Mouse (Mus musculus): Measurements from ENCODE around the gene Pcnx2. TPM values are rescaled to one million over a fixed set of nuclear protein-coding genes. Genes with fewer than 3 reads are reported as not detected.

Gene Pcnx2
- polyA plus RNA-seq, 1 experiment: 54.4 TPM

GRCm38 (mm10) chr8:125919560-125919959, 21.4 kb upstream of the Pcnx2 start:
- no peaks in the 10 kb centered on the region for H3K4me1 ChIP-seq (ENCODE audit: control insufficient read depth, insufficient read depth, low read length)
- no peak overlapping the region for H3K4me3 ChIP-seq (ENCODE audit: insufficient read depth, low read length)
- TF ChIP-seq CTCF (IDR thresholded peaks at IDR 0.05; ENCODE audit: extremely low read depth, insufficient read depth, low read length): no peak
- no peak for TF ChIP-seq POLR2A (IDR thresholded peaks at IDR 0.05; ENCODE audit: extremely low read depth, insufficient read depth, low read length)
- H3K27ac ChIP-seq (ENCODE audit: insufficient read depth, low read length): no peak overlapping the region

GRCm38 (mm10) chr8:125918719-125919118, 20.6 kb upstream of the Pcnx2 start:
- Histone ChIP-seq H3K4me3 (ENCODE audit: insufficient read depth, low read length) (no peak overlapping the region), H3K4me1 (ENCODE audit: control insufficient read depth, insufficient read depth, low read length) (no peaks in the 10 kb centered on the region), H3K27ac (ENCODE audit: insufficient read depth, low read length) (no peak overlapping the region)
- TF ChIP-seq POLR2A (IDR thresholded peaks at IDR 0.05; ENCODE audit: extremely low read depth, insufficient read depth, low read length) (no peak), CTCF (IDR thresholded peaks at IDR 0.05; ENCODE audit: extremely low read depth, insufficient read depth, low read length) (no peak)

- Histone ChIP-seq H3K4me1 (ENCODE audit: control insufficient read depth, insufficient read depth, low read length) (no peaks in the 10 kb centered on the region), H3K27ac (ENCODE audit: insufficient read depth, low read length) (no peak overlapping the region), H3K4me3 (ENCODE audit: insufficient read depth, low read length) (no peak overlapping the region)
- TF ChIP-seq POLR2A (IDR thresholded peaks at IDR 0.05; ENCODE audit: extremely low read depth, insufficient read depth, low read length) (no peak), CTCF (IDR thresholded peaks at IDR 0.05; ENCODE audit: extremely low read depth, insufficient read depth, low read length) (no peak)
Measured at GRCm38 (mm10) chr8:125917013-125917412, 18.9 kb upstream of the Pcnx2 start.

- TF ChIP-seq CTCF (IDR thresholded peaks at IDR 0.05; ENCODE audit: extremely low read depth, insufficient read depth, low read length) (no peak), POLR2A (IDR thresholded peaks at IDR 0.05; ENCODE audit: extremely low read depth, insufficient read depth, low read length) (no peak)
- Histone ChIP-seq H3K4me3 (ENCODE audit: insufficient read depth, low read length) (no peak overlapping the region), H3K27ac (ENCODE audit: insufficient read depth, low read length) (no peak overlapping the region), H3K4me1 (ENCODE audit: control insufficient read depth, insufficient read depth, low read length) (no peaks in the 10 kb centered on the region)
Measured at GRCm38 (mm10) chr8:125914386-125914785, 16.3 kb upstream of the Pcnx2 start.

- no peak overlapping the region for H3K4me3 ChIP-seq (ENCODE audit: insufficient read depth, low read length)
- no peak overlapping the region for H3K27ac ChIP-seq (ENCODE audit: insufficient read depth, low read length)
- TF ChIP-seq CTCF (IDR thresholded peaks at IDR 0.05; ENCODE audit: extremely low read depth, insufficient read depth, low read length) (no peak), POLR2A (IDR thresholded peaks at IDR 0.05; ENCODE audit: extremely low read depth, insufficient read depth, low read length) (no peak)
- H3K4me1 ChIP-seq (ENCODE audit: control insufficient read depth, insufficient read depth, low read length): no peaks in the 10 kb centered on the region
Measured at GRCm38 (mm10) chr8:125913206-125913605, 15.1 kb upstream of the Pcnx2 start.

GRCm38 (mm10) chr8:125911229-125911580, 13.1 kb upstream of the Pcnx2 start:
- TF ChIP-seq POLR2A (IDR thresholded peaks at IDR 0.05; ENCODE audit: extremely low read depth, insufficient read depth, low read length): no peak
- TF ChIP-seq CTCF (IDR thresholded peaks at IDR 0.05; ENCODE audit: extremely low read depth, insufficient read depth, low read length): no peak

GRCm38 (mm10) chr8:125910365-125911228, 12.5 kb upstream of the Pcnx2 start, which contains the start of gene Map3k21:
Gene Map3k21, plus strand, starts transcription at chr8:125910450.
- H3K4me1 ChIP-seq (ENCODE audit: control insufficient read depth, insufficient read depth, low read length): no peaks in the 10 kb centered on the region
- TF ChIP-seq POLR2A (IDR thresholded peaks at IDR 0.05; ENCODE audit: extremely low read depth, insufficient read depth, low read length) (no peak), CTCF (IDR thresholded peaks at IDR 0.05; ENCODE audit: extremely low read depth, insufficient read depth, low read length) (no peak)
- H3K4me3 ChIP-seq (ENCODE audit: insufficient read depth, low read length): peak within 1 kb of the TSS; percentile 75
- no peak within 1 kb of the TSS for H3K27ac ChIP-seq (ENCODE audit: insufficient read depth, low read length)

More at GRCm38 (mm10) chr8:125911229-125911580, 13.1 kb upstream of the Pcnx2 start:
- no peak overlapping the region for H3K27ac ChIP-seq (ENCODE audit: insufficient read depth, low read length)
- peak overlapping the region; percentile 75 for H3K4me3 ChIP-seq (ENCODE audit: insufficient read depth, low read length)
- no peaks in the 10 kb centered on the region for H3K4me1 ChIP-seq (ENCODE audit: control insufficient read depth, insufficient read depth, low read length)

- Histone ChIP-seq H3K4me1 (ENCODE audit: control insufficient read depth, insufficient read depth, low read length) (no peaks in the 10 kb centered on the region), H3K4me3 (ENCODE audit: insufficient read depth, low read length) (peak overlapping the region; percentile 75), H3K27ac (ENCODE audit: insufficient read depth, low read length) (no peak overlapping the region)
- TF ChIP-seq CTCF (IDR thresholded peaks at IDR 0.05; ENCODE audit: extremely low read depth, insufficient read depth, low read length) (no peak), POLR2A (IDR thresholded peaks at IDR 0.05; ENCODE audit: extremely low read depth, insufficient read depth, low read length) (no peak)
Measured at GRCm38 (mm10) chr8:125909661-125910364, 11.7 kb upstream of the Pcnx2 start.

GRCm38 (mm10) chr8:125907311-125907710, 9.2 kb upstream of the Pcnx2 start:
- peaks cover 4% of the 10 kb centered on the region; the same call in 1 of the 2 replicates for H3K4me1 ChIP-seq (ENCODE audit: control insufficient read depth, insufficient read depth, low read length)
- 0 out of 2 replicates have a peak, but pooled peaks have one; percentile 19 for TF ChIP-seq CTCF (IDR thresholded peaks at IDR 0.05; ENCODE audit: extremely low read depth, insufficient read depth, low read length)
- TF ChIP-seq POLR2A (IDR thresholded peaks at IDR 0.05; ENCODE audit: extremely low read depth, insufficient read depth, low read length): no peak
- no peak overlapping the region for H3K27ac ChIP-seq (ENCODE audit: insufficient read depth, low read length)
- H3K4me3 ChIP-seq (ENCODE audit: insufficient read depth, low read length): no peak overlapping the region
